ENCODE assay signal across 8 mouse cellular contexts in the genomic region with DNA sequence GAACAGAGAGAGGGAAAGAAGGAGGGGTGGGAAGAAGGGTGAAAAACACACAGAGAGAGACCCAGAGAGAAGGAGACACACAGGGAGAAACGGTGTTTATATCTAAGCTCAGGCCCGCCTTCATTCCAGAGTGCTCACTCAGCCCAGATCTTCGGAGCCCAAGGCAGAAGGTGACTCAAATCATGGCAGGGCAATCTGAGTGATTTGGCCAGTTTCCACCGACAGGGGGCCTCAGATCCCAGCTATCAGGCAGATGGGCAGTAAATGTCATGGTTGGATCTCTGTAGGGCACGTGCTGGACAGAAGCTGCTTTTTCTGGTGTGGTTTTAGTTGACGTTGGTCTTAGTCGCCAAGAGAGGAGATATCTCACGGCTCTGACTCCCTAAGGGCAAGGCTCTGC. TPM values are rescaled to one million over a fixed set of nuclear protein-coding genes. Genes with fewer than 3 reads are reported as not detected.
DNase-seq lines count a peak whose midpoint lies in the region; ATAC-seq and TF ChIP-seq lines count a peak whose summit lies in the region.

No protein-coding gene starts in this region.

- in situ Hi-C loops in ES-E14 (cut with MboI; ENCODE audit: low sequenced_read_pairs in 2 of 2, unreplicated experiment in 2 of 2) = no loop called here

- H3K4me1 ChIP-seq in ES-E14 (ENCODE audit: control insufficient read depth in 2 of 2, insufficient read depth in 2 of 2, low read length in 2 of 2, poor library complexity in 1 of 2) = peaks cover 2 to 12% of the 10 kb centered on the region in 2 experiments; a peak in 2 of 4 replicates
- H3K4me1 ChIP-seq in forebrain, embryonic 16.5 days (replicated peaks; ENCODE audit: control insufficient read depth, insufficient read depth, low read length) = peaks cover 8% of the 10 kb centered on the region
- H3K4me1 ChIP-seq in lung, postnatal 0 days (ENCODE audit: insufficient read depth, low read depth, low read length) = no peaks in the 10 kb centered on the region

- ATAC-seq in forebrain, embryonic 16.5 days = peak; percentile 39
- peak; percentile 76 for ATAC-seq in lung, postnatal 0 days

- DNase-seq in ES-E14 (ENCODE audit: low read depth, low spot score) = peak; percentile 92
- DNase-seq in cerebellum, adult 18-20 months = peak; percentile 61 to 68
- peak; percentile 81 for DNase-seq in heart, postnatal 4 days
- peak in 1 of 2 experiments; percentile 24 for DNase-seq in layer of hippocampus, adult 2 months (ENCODE audit: low spot score in 2 of 2)
- DNase-seq in lung, postnatal 0 days (ENCODE audit: low spot score) = peak; percentile 90
- DNase-seq in ovary, adult 18-20 months (ENCODE audit: low spot score) = peak; percentile 51
- peak; percentile 73 for DNase-seq in thymus, postnatal 4 days

- peak overlapping the region; percentile 48 for H3K4me2 ChIP-seq in forebrain, embryonic 16.5 days (ENCODE audit: low read length)
- peak overlapping the region; percentile 54 for H3K4me2 ChIP-seq in lung, postnatal 0 days (replicated peaks; ENCODE audit: low read depth, low read length)

- peak; percentile 74 for TF ChIP-seq CTCF in layer of hippocampus, adult 2 months (conservative IDR thresholded peaks at IDR 0.05)
- peak; percentile 88 for TF ChIP-seq CTCF in lung, postnatal 0 days (IDR thresholded peaks at IDR 0.05)

- no peaks in the 10 kb centered on the region for H3K9me3 ChIP-seq in ES-E14 (ENCODE audit: control insufficient read depth, insufficient read depth, low read depth, low read length)
- H3K9me3 ChIP-seq in forebrain, embryonic 16.5 days (ENCODE audit: control insufficient read depth, low read length) = no peaks in the 10 kb centered on the region
- H3K9me3 ChIP-seq in lung, postnatal 0 days (ENCODE audit: low read length) = no peaks in the 10 kb centered on the region

- no peaks in the 10 kb centered on the region for H3K36me3 ChIP-seq in ES-E14 (ENCODE audit: control insufficient read depth, insufficient read depth, low read length, poor library complexity, severe bottlenecking)
- H3K36me3 ChIP-seq in forebrain, embryonic 16.5 days (ENCODE audit: control insufficient read depth, insufficient read depth) = no peaks in the 10 kb centered on the region
- H3K36me3 ChIP-seq in lung, postnatal 0 days (ENCODE audit: insufficient read depth, low read length) = no peaks in the 10 kb centered on the region

- whole genome bisulfite sequencing in forebrain, embryonic 16.5 days = 10% methylated on average over 8 of the region's 8 CpGs
- WGBS in lung, postnatal 0 days = 6% methylated on average over 8 of the region's 8 CpGs

- no peak for TF ChIP-seq EP300 in lung, postnatal 0 days (IDR thresholded peaks at IDR 0.05)

- no peaks in the 10 kb centered on the region for H3K27me3 ChIP-seq in forebrain, embryonic 16.5 days (replicated peaks; ENCODE audit: control insufficient read depth, insufficient read depth, low read length)
- no peaks in the 10 kb centered on the region for H3K27me3 ChIP-seq in lung, postnatal 0 days (replicated peaks; ENCODE audit: insufficient read depth, low read length)

- peak overlapping the region; percentile 25 to 55 for H3K4me3 ChIP-seq in ES-E14 (ENCODE audit: insufficient read depth in 1 of 2, low read depth in 1 of 2, low read length in 2 of 2, poor library complexity in 1 of 2, severe bottlenecking in 1 of 2)
- H3K4me3 ChIP-seq in forebrain, embryonic 16.5 days (replicated peaks; ENCODE audit: low read length) = no peak overlapping the region; the same call in 1 of the 2 replicates
- peak overlapping the region; percentile 17 for H3K4me3 ChIP-seq in layer of hippocampus, adult 2 months
- no peak overlapping the region for H3K4me3 ChIP-seq in lung, postnatal 0 days (ENCODE audit: low read depth, low read length)

- H3K27ac ChIP-seq in ES-E14 (ENCODE audit: insufficient read depth, low read depth, low read length, poor library complexity, severe bottlenecking) = no peak overlapping the region
- H3K27ac ChIP-seq in forebrain, embryonic 16.5 days (ENCODE audit: low read length) = no peak overlapping the region
- peak overlapping the region; percentile 86 for H3K27ac ChIP-seq in layer of hippocampus, adult 2 months
- H3K27ac ChIP-seq in lung, postnatal 0 days (ENCODE audit: low read length) = peak overlapping the region; percentile 85

- H3K9ac ChIP-seq in ES-E14 (ENCODE audit: insufficient read depth, low read depth, low read length, poor library complexity, severe bottlenecking) = no peak overlapping the region
- peak overlapping the region; percentile 46; the same call in 1 of the 2 replicates for H3K9ac ChIP-seq in forebrain, embryonic 16.5 days (replicated peaks; ENCODE audit: low read depth, low read length)
- 0 out of 2 replicates have a peak overlapping the region, but pooled peaks have one; percentile 17 for H3K9ac ChIP-seq in lung, postnatal 0 days (replicated peaks; ENCODE audit: low read depth)

TF ChIP-seq in ES-E14, 5 proteins besides CTCF, POLR2A, EP300 and RAD21:
- no peak; the same call in 1 of the 2 replicates for TF ChIP-seq HCFC1 (IDR thresholded peaks at IDR 0.05; ENCODE audit: borderline replicate concordance, insufficient read depth, low read length)
- peak; percentile 35; the same call in 1 of the 2 replicates for TF ChIP-seq ZC3H11A (IDR thresholded peaks at IDR 0.05; ENCODE audit: borderline replicate concordance, low read depth, low read length)
- TF ChIP-seq MAFK (IDR thresholded peaks at IDR 0.05; ENCODE audit: insufficient read depth, low read depth, low read length) = no peak
- no peak for TF ChIP-seq CHD2 (IDR thresholded peaks at IDR 0.05; ENCODE audit: low read depth, low read length)
- TF ChIP-seq ZNF384 (IDR thresholded peaks at IDR 0.05; ENCODE audit: low read depth, low read length) = no peak

RNA-seq across cellular contexts. Expression of gene Sept5, which starts 57.6 kb away (rescaled TPM):
- 0.74 and 3.0 TPM in 2 replicates for total RNA-seq in ES-E14 (2012; rRNA removed)
- 216 and 228 TPM in 2 replicates for polyA plus RNA-seq in forebrain, embryonic 16.5 days (2015; fragmentation: Nextera tagmentation; extraction: Ambion mirVana)
- 10 to 100 TPM; 10.4 to 15.2 TPM for total RNA-seq in heart, postnatal 4 days (2021)
- total RNA-seq in layer of hippocampus, adult 2 months (2021) = 100 to 1,000 TPM; 560 to 619 TPM
- 8.5 and 9.6 TPM in 2 replicates for polyA plus RNA-seq in lung, postnatal 0 days (2015; fragmentation: Nextera tagmentation; extraction: Ambion mirVana)

Comparison
In these comparisons a context has a peak if more than half of its experiments do, and no peak if none do; other contexts are left out.
1. H3K27ac ChIP-seq: peak in layer of hippocampus, adult 2 months (single experiment) and lung, postnatal 0 days (single experiment); none in ES-E14 (single experiment) and forebrain, embryonic 16.5 days (single experiment).
2. H3K4me3 ChIP-seq: peak in ES-E14 (2 of 2) and layer of hippocampus, adult 2 months (single experiment); none in forebrain, embryonic 16.5 days (single experiment) and lung, postnatal 0 days (single experiment).
3. RNA of gene Sept5, which starts 57.6 kb away (total RNA-seq): 560 to 619 TPM in layer of hippocampus, adult 2 months; 10.4 to 15.2 TPM in heart, postnatal 4 days and 0.74 to 3.0 TPM in ES-E14; every median in the first group is over 10 times any median in the second.